Mouse (Mus musculus) spleen, postnatal 36 days (tissue): ENCODE results near the gene Dpf2.
"Not testable (repeated sequence)": the region's sequence is repeated elsewhere in the genome, so short reads cannot be mapped to it uniquely, and the experiment has no call there.

Source experiments
- DNase-seq, 2 experiments: peaks; one replicate each; pipeline ENCODE4 v3.0.0; 2022; ENCODE audit warnings: low spot score in 2 of 2, mixed read lengths in 1 of 2

The Dpf2 gene

GRCm38 (mm10) chr19:5892735-5893134, 20.1 kb downstream of the Dpf2 start:
- no peak for DNase-seq

- DNase-seq = no peak
Observed at GRCm38 (mm10) chr19:5892262-5892661, 20.5 kb downstream of the Dpf2 start.

- no peak for DNase-seq
Observed at GRCm38 (mm10) chr19:5891521-5892258, 21.1 kb downstream of the Dpf2 start.

- no peak for DNase-seq
Observed at GRCm38 (mm10) chr19:5889211-5889610, 23.6 kb downstream of the Dpf2 start.

GRCm38 (mm10) chr19:5887234-5887815, 25.5 kb downstream of the Dpf2 start:
- DNase-seq = no peak

GRCm38 (mm10) chr19:5885838-5886237, 27.0 kb downstream of the Dpf2 start:
- no peak for DNase-seq

GRCm38 (mm10) chr19:5883935-5884334, 28.9 kb downstream of the Dpf2 start:
- DNase-seq = no peak

GRCm38 (mm10) chr19:5882079-5882478, 30.7 kb downstream of the Dpf2 start:
- DNase-seq = not testable (repeated sequence)

- DNase-seq = no peak
Observed at GRCm38 (mm10) chr19:5881155-5881554, 31.7 kb downstream of the Dpf2 start.

GRCm38 (mm10) chr19:5879735-5880134, 33.1 kb downstream of the Dpf2 start:
- DNase-seq = no peak

GRCm38 (mm10) chr19:5878916-5879315, 33.9 kb downstream of the Dpf2 start:
- DNase-seq = no peak

GRCm38 (mm10) chr19:5878362-5878722, 34.5 kb downstream of the Dpf2 start:
- DNase-seq = no peak

GRCm38 (mm10) chr19:5877618-5878361, 35.0 kb downstream of the Dpf2 start, which contains the start of gene Slc25a45:
Gene Slc25a45 (plus strand): TSS chr19:5877808.
- peak; percentile 72 to 76 for DNase-seq

- DNase-seq = peak; percentile 94 to 95
Observed at GRCm38 (mm10) chr19:5874969-5875480, 37.8 kb downstream of the Dpf2 start, which contains the start of gene Frmd8. Gene Frmd8 (minus strand): TSS chr19:5875274.

GRCm38 (mm10) chr19:5874391-5874968, 38.3 kb downstream of the Dpf2 start:
- DNase-seq = no peak

- DNase-seq = no peak
Observed at GRCm38 (mm10) chr19:5872931-5873556, 39.8 kb downstream of the Dpf2 start.

GRCm38 (mm10) chr19:5872528-5872927, 40.3 kb downstream of the Dpf2 start:
- DNase-seq = no peak

- DNase-seq = no peak
Observed at GRCm38 (mm10) chr19:5871683-5872082, 41.1 kb downstream of the Dpf2 start.

- peak; percentile 46 to 48 for DNase-seq
Observed at GRCm38 (mm10) chr19:5871273-5871672, 41.5 kb downstream of the Dpf2 start.

GRCm38 (mm10) chr19:5868096-5868495, 44.7 kb downstream of the Dpf2 start:
- DNase-seq = no peak

GRCm38 (mm10) chr19:5864710-5865398, 48.0 kb downstream of the Dpf2 start:
- no peak for DNase-seq
